Mouse (Mus musculus): ENCODE data around the gene Akap12. TPM values are rescaled to one million over a fixed set of nuclear protein-coding genes. Genes with fewer than 3 reads are reported as not detected.

Gene Akap12
- polyA plus RNA-seq, 1 experiment from 2014 or later = 53.7 TPM

- no peak overlapping the region for H3K27ac ChIP-seq
- no peak for ATAC-seq (replicated peaks; ENCODE audit: low FRiP score, low read depth)
- H3K27me3 ChIP-seq (ENCODE audit: insufficient read depth, low read length) = no peaks in the 10 kb centered on the region
- H3K4me3 ChIP-seq (replicated peaks; ENCODE audit: low read depth, low read length) = no peak overlapping the region
- H3K4me1 ChIP-seq (replicated peaks; ENCODE audit: insufficient read depth, low read length) = peaks cover 16% of the 10 kb centered on the region; the same call in 1 of the 2 replicates
- H3K9me3 ChIP-seq (replicated peaks; ENCODE audit: low read length) = no peaks in the 10 kb centered on the region
- no peak for TF ChIP-seq CTCF (IDR thresholded peaks at IDR 0.05; ENCODE audit: low read depth)
- no peak overlapping the region for H3K4me2 ChIP-seq (ENCODE audit: low read length)
- peaks cover 15% of the 10 kb centered on the region for H3K36me3 ChIP-seq (ENCODE audit: insufficient read depth, low read length)
- WGBS = 85% methylated on average over 3 of the region's 3 CpGs
- no peak for DNase-seq (ENCODE audit: low spot score)
- H3K9ac ChIP-seq (ENCODE audit: low read depth, low read length) = no peak overlapping the region
Measured at GRCm38 (mm10) chr10:4395321-4395720, 129.1 kb downstream of the Akap12 start.

DNA sequence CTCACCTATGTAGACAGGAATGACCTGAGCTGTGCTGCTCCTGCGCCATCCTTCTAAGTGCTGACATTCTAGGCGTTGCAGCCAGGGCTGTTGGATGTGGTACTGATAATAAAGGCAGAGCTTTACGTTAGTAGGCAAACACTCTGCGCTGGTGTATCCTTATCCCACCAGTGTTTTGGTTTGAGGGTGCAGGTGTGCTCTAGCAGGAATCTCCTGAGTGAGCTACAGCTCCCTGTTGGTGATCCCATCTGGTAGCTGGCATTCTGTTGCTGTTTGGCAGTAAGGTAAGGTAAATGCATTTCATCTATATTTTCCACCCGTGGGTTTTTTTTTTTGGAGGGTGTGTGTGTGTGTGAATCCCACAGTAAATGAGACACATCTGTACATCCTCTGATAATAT lies 131.9 kb downstream of the Akap12 start:
- Histone ChIP-seq H3K36me3 (ENCODE audit: insufficient read depth, low read length) (peaks cover 12% of the 10 kb centered on the region), H3K4me2 (ENCODE audit: low read length) (no peak overlapping the region), H3K27ac (no peak overlapping the region), H3K4me3 (replicated peaks; ENCODE audit: low read depth, low read length) (no peak overlapping the region), H3K4me1 (replicated peaks; ENCODE audit: insufficient read depth, low read length) (no peaks in the 10 kb centered on the region), H3K9me3 (replicated peaks; ENCODE audit: low read length) (no peaks in the 10 kb centered on the region), H3K9ac (ENCODE audit: low read depth, low read length) (no peak overlapping the region), H3K27me3 (ENCODE audit: insufficient read depth, low read length) (no peaks in the 10 kb centered on the region)
- DNase-seq (ENCODE audit: low spot score) (no peak), ATAC-seq (replicated peaks; ENCODE audit: low FRiP score, low read depth) (no peak)
- WGBS = 84% methylated on average over 5 of the region's 5 CpGs
- no peak for TF ChIP-seq CTCF (IDR thresholded peaks at IDR 0.05; ENCODE audit: low read depth)

- Histone ChIP-seq H3K4me2 (ENCODE audit: low read length) (no peak overlapping the region), H3K36me3 (ENCODE audit: insufficient read depth, low read length) (peaks cover 29% of the 10 kb centered on the region)
- WGBS = 60% methylated on average over 5 of the region's 5 CpGs
Measured at GRCm38 (mm10) chr10:4404895-4405491, 138.8 kb downstream of the Akap12 start.

DNA sequence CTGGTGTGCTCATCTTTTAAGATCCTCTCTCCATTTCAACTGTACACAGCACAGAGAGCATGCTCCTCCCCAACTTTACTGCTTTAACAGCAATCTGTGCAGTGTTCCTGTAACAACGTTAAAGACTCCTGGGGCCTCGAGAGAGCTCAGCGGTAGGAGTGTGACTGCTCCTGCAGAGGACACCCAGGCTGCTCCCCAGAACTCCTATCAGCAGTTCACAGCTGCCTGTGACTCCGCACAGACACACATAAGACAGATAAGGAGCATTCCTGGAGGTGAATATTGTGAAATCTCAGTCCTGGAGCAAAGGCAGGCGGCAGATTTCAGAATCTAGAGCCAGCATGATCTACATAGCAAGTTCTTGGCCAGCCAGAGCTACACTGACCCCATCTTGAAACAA lies 139.3 kb downstream of the Akap12 start:
- H3K9me3 ChIP-seq (replicated peaks; ENCODE audit: low read length) = no peaks in the 10 kb centered on the region
- no peaks in the 10 kb centered on the region for H3K4me1 ChIP-seq (replicated peaks; ENCODE audit: insufficient read depth, low read length)
- ATAC-seq (replicated peaks; ENCODE audit: low FRiP score, low read depth) (no peak; the same call in 1 of the 2 replicates), DNase-seq (ENCODE audit: low spot score) (no peak)
- no peak overlapping the region for H3K4me3 ChIP-seq (replicated peaks; ENCODE audit: low read depth, low read length)
- no peak for TF ChIP-seq CTCF (IDR thresholded peaks at IDR 0.05; ENCODE audit: low read depth)
- H3K27ac ChIP-seq = no peak overlapping the region
- H3K9ac ChIP-seq (ENCODE audit: low read depth, low read length) = no peak overlapping the region
- no peak overlapping the region for H3K4me2 ChIP-seq (ENCODE audit: low read length)
- no peaks in the 10 kb centered on the region for H3K27me3 ChIP-seq (ENCODE audit: insufficient read depth, low read length)
- 86% methylated on average over 5 of the region's 5 CpGs for WGBS
- peaks cover 33% of the 10 kb centered on the region; the same call in 1 of the 2 replicates for H3K36me3 ChIP-seq (ENCODE audit: insufficient read depth, low read length)

More at GRCm38 (mm10) chr10:4404895-4405491, 138.8 kb downstream of the Akap12 start:
- Histone ChIP-seq H3K9me3 (replicated peaks; ENCODE audit: low read length) (no peaks in the 10 kb centered on the region), H3K27ac (no peak overlapping the region), H3K9ac (ENCODE audit: low read depth, low read length) (no peak overlapping the region), H3K4me3 (replicated peaks; ENCODE audit: low read depth, low read length) (no peak overlapping the region), H3K4me1 (replicated peaks; ENCODE audit: insufficient read depth, low read length) (no peaks in the 10 kb centered on the region), H3K27me3 (ENCODE audit: insufficient read depth, low read length) (no peaks in the 10 kb centered on the region)
- DNase-seq (ENCODE audit: low spot score) (peak; percentile 92), ATAC-seq (replicated peaks; ENCODE audit: low FRiP score, low read depth) (peak; percentile 40; the same call in 1 of the 2 replicates)
- peak; percentile 83 for TF ChIP-seq CTCF (IDR thresholded peaks at IDR 0.05; ENCODE audit: low read depth)

DNA sequence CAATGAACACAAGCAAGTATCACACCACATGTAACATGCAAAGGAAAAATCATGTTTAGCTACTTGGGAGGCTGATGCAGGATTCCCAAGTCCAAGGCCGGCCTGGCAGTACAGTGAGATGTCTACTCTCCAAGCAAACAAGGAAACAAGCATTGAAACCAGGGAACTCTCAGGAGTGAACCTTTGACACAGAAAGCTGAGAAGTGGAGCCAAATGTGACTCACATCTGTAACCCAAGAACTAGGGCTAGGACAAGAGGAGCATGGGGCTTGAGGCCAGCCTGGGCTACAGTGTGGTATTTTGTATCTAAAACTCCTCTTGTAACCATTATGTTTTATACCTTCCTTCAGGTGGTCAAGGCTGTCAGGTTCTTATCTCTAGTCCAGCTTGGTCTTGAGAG lies 141.0 kb downstream of the Akap12 start:
- Histone ChIP-seq H3K27me3 (ENCODE audit: insufficient read depth, low read length) (no peaks in the 10 kb centered on the region), H3K36me3 (ENCODE audit: insufficient read depth, low read length) (peaks cover 41% of the 10 kb centered on the region; the same call in 1 of the 2 replicates), H3K9ac (ENCODE audit: low read depth, low read length) (no peak overlapping the region), H3K4me3 (replicated peaks; ENCODE audit: low read depth, low read length) (no peak overlapping the region), H3K4me2 (ENCODE audit: low read length) (no peak overlapping the region), H3K4me1 (replicated peaks; ENCODE audit: insufficient read depth, low read length) (no peaks in the 10 kb centered on the region), H3K9me3 (replicated peaks; ENCODE audit: low read length) (no peaks in the 10 kb centered on the region), H3K27ac (no peak overlapping the region)
- no peak for TF ChIP-seq CTCF (IDR thresholded peaks at IDR 0.05; ENCODE audit: low read depth)
- no peak for DNase-seq (ENCODE audit: low spot score)
- WGBS = 87% methylated on average over 1 of the region's 1 CpGs
- no peak for ATAC-seq (replicated peaks; ENCODE audit: low FRiP score, low read depth)

Other genes with a start within 250 kb of the Akap12 start
- gene Zbtb2, start 121.7 kb downstream of the Akap12 start, polyA plus RNA-seq (2015; fragmentation: Nextera tagmentation; extraction: Ambion mirVana) = 13.0 and 13.7 TPM in 2 replicates
- 45.4 and 47.1 TPM in 2 replicates for gene Rmnd1, start 166.0 kb downstream of the Akap12 start, polyA plus RNA-seq (2015; fragmentation: Nextera tagmentation; extraction: Ambion mirVana)
- 17.1 and 19.2 TPM in 2 replicates for gene Armt1, start 166.1 kb downstream of the Akap12 start, polyA plus RNA-seq (2015; fragmentation: Nextera tagmentation; extraction: Ambion mirVana)
- gene Ccdc170, start 216.1 kb downstream of the Akap12 start, polyA plus RNA-seq (2015; fragmentation: Nextera tagmentation; extraction: Ambion mirVana) = 1.0 and 1.3 TPM in 2 replicates